Mouse (Mus musculus) right cerebral cortex, postnatal 14 days (tissue): ENCODE measurements around the gene Ankrd6.

Experiments used
- DNase-seq: peaks from one replicate; pipeline ENCODE4 v3.0.0; 2022

Ankrd6 gene

GRCm38 (mm10) chr4:32948696-32949095 lies 1.9 kb downstream of the Ankrd6 start:
- DNase-seq = no peak

DNA sequence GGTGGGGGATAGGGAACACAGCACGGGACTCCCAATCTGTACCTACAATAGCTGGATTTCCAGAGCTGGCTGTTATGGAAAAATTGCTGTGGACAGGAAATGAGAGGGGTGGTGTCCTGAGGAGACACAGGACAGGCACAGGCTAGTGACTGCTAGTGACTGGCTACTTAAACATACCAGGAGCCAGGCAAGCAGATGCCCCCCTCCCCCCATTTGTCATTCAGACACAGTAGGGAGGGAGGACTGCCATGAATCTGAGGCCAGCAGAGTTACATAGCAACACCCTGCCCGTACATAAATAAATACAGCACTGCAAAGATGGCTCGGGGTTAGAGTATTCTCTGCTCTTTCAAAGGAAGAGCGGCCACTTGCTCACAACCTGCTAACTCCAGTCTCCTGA lies 3.0 kb downstream of the Ankrd6 start:
- DNase-seq = no peak

DNA sequence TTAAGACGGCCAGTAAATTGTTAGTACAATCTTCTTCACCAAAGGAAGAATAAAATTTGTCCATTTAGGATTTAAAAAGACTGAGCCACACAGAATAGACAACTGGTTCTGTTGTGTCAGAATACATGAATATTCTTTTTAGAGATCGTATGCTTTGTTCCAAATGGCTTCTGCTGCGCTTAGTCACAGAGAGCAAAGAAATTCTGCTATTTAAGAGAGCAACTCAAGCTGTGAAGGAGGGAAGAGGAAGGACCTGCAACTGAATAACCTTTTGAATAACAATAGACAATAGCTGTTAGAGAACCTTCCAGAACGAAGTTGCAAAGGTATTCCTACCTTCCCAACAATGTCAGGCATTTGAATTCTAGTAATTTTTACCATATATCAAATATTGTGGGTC lies 9.7 kb downstream of the Ankrd6 start:
- DNase-seq = no peak

GRCm38 (mm10) chr4:32939964-32940363 lies 10.7 kb downstream of the Ankrd6 start:
- DNase-seq = no peak

DNA sequence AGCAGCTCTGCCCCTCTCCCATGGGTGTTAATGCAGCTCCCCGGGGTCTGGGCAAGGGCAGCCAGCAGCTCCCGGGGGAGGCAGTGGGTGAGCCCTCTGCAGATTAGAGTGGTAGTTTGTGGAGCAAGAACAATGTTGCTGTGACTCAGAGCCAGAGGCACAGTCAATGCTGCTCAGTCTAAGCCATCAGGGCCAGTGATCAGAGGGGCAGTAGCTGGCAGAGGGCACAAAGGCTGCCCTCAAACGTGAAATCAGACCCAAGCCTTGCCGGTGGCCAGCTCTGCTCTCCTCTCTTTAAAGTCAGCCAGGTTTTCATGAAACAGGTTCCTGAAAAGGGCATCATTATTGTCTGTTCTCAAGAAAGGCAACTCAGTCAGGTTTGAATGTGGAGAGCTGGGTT lies 11.1 kb downstream of the Ankrd6 start:
- DNase-seq = no peak

- no peak for DNase-seq
Measured at GRCm38 (mm10) chr4:32936762-32937341, 13.8 kb downstream of the Ankrd6 start.

DNA sequence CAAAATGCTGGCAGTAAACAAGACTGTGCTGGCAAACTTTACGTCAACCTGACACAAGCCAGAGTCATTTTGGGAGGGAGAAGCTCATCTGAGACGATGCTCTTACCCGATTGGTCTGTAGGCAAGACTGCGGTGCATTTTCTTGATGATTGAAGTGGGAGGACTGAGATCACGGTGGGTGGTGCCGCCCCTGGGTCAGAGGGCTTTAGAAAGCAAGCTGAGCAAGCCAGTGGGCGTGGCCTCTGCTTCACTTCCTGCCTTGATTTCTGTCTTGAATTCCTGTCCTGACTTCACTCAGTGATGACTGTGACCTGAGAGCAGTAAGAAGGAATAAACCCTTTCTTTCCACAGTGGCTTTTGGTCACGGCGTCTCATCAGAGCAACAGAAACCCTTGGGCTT lies 18.6 kb downstream of the Ankrd6 start:
- no peak for DNase-seq

- no peak for DNase-seq
Measured at GRCm38 (mm10) chr4:32929750-32930149, 20.9 kb downstream of the Ankrd6 start.

GRCm38 (mm10) chr4:32928692-32929448 lies 21.8 kb downstream of the Ankrd6 start:
- DNase-seq = no peak

- no peak for DNase-seq
Measured at GRCm38 (mm10) chr4:32923891-32924294, 26.7 kb downstream of the Ankrd6 start.

DNA sequence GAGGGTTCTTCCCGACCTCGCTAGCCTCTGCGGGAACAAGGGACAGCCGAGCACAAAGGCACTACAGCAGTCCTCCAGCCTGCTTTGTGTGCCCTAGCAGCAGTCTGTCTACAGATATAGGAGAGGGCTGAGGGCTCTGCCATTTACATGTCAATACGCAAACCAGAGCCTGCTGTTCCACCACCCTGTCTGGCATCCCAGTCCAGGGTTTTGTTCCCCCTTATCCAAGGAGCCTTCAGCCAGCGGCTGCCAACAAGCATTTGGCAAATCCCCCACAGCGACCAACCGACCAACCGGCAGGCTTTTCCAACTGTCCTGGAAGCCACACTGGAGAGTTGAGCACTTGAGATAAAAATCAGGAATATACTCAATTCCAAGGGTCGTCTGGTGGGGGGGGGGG lies 27.2 kb downstream of the Ankrd6 start:
- DNase-seq = peak; percentile 35

DNA sequence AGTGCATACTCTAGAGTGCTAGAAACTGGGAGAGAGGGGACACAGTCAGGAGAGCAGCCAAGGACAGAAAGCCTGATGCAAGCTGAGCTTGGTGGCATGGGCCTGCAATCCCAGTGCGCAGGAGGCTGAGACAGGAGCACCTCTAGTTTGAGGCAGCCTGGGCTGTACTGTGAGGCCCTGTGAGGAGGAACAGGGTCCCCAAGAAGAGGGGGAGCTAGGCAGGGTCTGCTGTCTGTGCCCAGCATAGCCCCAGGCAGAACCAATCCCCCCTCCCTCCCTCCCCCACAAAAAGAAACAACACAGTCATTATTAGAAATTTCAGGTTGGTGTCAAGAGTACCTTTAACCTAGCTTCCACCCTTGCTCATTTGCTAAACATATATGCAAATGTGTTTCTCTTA lies 27.8 kb downstream of the Ankrd6 start:
- no peak for DNase-seq

GRCm38 (mm10) chr4:32920863-32921262 lies 29.8 kb downstream of the Ankrd6 start:
- DNase-seq = no peak

DNA sequence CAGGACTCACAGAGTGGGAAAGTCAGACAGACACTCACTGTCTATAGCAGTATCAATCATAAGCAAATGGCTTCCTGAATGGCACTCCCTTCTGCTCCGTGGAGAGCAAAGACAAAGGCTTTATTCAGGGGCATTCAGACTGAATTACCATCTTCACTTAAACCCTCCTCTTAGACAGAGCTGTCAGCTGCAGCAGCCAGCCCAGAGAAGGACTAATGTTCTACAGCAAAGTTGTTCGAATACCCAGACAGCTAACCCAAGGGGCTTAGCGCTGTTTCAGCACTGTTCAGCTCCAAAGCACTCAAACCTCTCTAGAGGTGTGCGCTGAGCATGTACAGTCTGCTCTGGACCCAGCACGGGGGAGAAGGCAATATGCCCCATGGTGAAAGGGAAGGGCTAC lies 32.1 kb downstream of the Ankrd6 start:
- DNase-seq = no peak

- DNase-seq = no peak
Measured at GRCm38 (mm10) chr4:32916689-32917385, 33.8 kb downstream of the Ankrd6 start.

DNA sequence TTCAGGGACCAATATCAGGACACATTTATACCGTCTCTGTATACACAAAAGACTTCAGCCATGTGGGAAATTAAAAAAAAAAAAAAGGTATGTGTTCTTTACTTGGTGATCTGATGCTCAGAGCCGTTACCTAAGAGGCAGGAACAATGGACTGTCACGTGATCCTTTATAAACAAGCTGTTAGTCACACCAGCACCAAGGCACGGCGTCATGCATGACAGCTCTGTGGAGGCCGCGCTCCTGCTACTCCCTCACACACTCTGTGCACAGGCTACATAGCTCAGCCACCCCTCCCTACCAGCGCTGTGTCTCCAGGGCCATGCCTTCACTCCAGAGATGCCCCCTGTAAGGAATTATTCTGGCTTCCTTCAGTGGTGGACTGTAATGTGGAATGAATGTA lies 34.7 kb downstream of the Ankrd6 start:
- no peak for DNase-seq

DNA sequence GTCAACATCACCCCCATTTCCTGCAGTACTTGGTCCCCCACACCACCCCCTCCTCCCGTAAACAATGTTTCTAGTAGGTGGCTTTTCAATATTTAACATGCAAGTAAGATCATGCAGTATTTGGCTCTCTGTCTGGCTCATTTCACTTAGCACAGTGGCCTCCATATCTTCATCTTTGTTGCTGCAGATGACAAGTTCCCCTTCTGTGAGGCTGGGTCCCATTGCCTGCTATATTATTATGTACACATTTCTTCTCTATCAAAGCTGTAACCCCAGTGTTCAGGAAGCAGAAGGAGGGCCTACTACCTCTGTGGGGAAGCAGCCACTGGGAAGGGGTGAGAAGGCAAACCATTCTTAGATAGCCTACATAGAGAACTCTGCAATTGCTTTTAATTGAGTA lies 40.6 kb downstream of the Ankrd6 start:
- DNase-seq = no peak

- DNase-seq = no peak
Measured at GRCm38 (mm10) chr4:32909241-32909979, 41.2 kb downstream of the Ankrd6 start.

- DNase-seq = no peak
Measured at GRCm38 (mm10) chr4:32907631-32908030, 43.0 kb downstream of the Ankrd6 start.

GRCm38 (mm10) chr4:32906627-32907026 lies 44.0 kb downstream of the Ankrd6 start:
- DNase-seq = peak; percentile 62

DNA sequence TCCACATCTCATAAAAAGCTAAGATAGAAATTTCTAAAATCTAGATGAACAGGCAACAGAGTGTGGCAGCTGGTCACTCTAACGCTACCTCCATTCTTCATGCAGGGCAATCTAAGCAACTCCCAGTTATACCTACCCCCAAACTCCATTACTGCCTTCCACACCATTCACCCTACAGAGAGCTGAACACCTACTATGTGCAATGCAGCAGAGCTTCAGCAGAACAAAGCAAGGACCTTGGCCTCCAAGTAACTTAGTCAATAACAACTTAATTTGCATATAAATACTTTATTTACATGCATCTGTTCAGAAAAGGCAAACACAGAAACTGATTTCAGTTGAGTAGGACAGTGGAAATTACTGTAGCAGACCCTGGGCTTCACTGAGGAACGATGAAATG lies 44.7 kb downstream of the Ankrd6 start:
- DNase-seq = no peak

DNA sequence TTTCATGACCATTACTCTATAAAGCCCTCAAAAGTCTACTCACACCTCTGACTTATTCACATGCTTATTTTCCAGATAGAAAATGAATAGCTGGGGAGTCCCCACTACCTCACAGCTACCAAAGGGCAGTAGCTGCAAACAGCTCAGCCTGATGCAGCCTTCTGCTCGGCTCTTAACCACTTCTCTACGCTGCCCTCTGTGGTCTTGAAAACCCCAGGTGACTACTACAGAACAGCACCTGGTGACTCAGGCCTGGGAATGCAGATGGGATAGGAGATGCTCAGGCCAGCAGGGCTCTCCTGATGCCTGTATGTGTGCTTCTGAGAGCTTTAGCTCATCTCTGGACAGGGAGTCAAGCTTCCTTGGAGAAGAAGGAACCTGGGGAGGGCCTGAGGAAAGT lies 45.3 kb downstream of the Ankrd6 start:
- DNase-seq = no peak

DNA sequence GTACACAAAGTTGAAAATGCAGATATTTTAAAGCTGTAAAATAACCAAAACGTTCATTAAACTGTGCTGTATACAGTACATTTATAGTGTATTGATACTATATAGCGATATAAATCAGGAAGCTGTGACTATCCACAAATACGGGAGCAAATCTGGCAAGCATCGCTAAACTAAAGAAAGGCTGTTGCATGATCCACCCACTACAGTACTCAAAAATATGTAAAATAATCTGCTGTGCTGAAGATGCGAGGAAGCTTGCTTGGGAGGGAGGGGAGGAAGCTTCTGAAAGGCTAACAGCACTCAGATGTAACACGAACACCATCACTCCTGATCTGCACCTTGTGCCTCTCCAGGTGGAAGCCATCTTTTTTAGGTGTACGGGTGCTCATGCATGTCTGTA lies 46.8 kb downstream of the Ankrd6 start:
- no peak for DNase-seq

DNA sequence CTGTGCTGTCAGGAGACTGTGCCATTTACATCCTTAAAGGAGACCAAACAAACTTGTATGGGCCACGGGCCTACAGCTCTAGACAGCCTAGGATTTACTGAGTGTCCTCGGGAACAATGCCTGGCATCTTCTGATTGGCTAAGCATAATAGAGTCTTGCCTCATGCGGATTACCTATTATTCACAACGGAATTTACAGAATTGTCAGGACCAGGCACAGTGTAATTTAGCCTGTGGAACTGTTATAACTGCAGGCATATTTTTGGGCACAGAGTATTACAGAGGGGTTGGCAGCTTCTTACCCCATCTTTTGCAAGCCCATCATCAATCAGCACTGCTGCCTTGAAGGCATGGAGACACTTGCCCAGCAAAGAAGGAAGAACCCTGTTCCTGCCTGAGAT lies 51.6 kb downstream of the Ankrd6 start:
- no peak for DNase-seq
